Mouse (Mus musculus) heart, embryonic 16.5 days (tissue): Measurements from ENCODE around the gene Tti1. TPM values are rescaled to one million over a fixed set of nuclear protein-coding genes. Genes with fewer than 3 reads are reported as not detected.

Source experiments
- ATAC-seq: fragments of 200-750 bp; cut with Nextera tagmentation; replicated peaks from 2 replicates; pipeline ENCODE4 v1.8.0; 2017; ENCODE audit warnings: moderate number of reproducible peaks; ENCODE audit not compliant: insufficient read depth, low FRiP score; ENCODE audit errors: extremely low read depth
- H3K27ac ChIP-seq: fragments of 300-500 bp; sonication (generic); 2 replicates; pipeline ENCODE4 v1.5.1; 2014; ENCODE audit warnings: mild to moderate bottlenecking, low read length, control low read depth, moderate library complexity
- H3K27me3 ChIP-seq: fragments of 300-500 bp; sonication (generic); 2 replicates; pipeline ENCODE4 v1.6.1; 2014; ENCODE audit warnings: low read length, mixed read lengths; ENCODE audit not compliant: control insufficient read depth, insufficient read depth
- H3K36me3 ChIP-seq: fragments of 300-500 bp; sonication (generic); 2 replicates; pipeline ENCODE4 v1.6.1; 2014; ENCODE audit not compliant: control insufficient read depth, insufficient read depth
- H3K4me1 ChIP-seq: fragments of 300-500 bp; sonication (generic); 2 replicates; pipeline ENCODE4 v1.6.1; 2014; ENCODE audit warnings: low read length, mixed read lengths; ENCODE audit not compliant: control insufficient read depth, insufficient read depth
- H3K4me2 ChIP-seq: fragments of 300-500 bp; sonication (generic); 2 replicates; pipeline ENCODE4 v1.6.1; 2014; ENCODE audit warnings: low read depth, mild to moderate bottlenecking, control low read depth, low read length
- H3K4me3 ChIP-seq: fragments of 300-500 bp; sonication (generic); 2 replicates; pipeline ENCODE4 v1.5.1; 2014; ENCODE audit warnings: mild to moderate bottlenecking, control low read depth, low read length
- H3K9ac ChIP-seq: fragments of 300-500 bp; sonication (generic); 2 replicates; pipeline ENCODE4 v1.6.1; 2014; ENCODE audit warnings: low read length, control low read depth
- H3K9me3 ChIP-seq: fragments of 300-500 bp; sonication (generic); replicated peaks from 2 replicates; pipeline ENCODE4 v1.6.1; 2016; ENCODE audit warnings: low read length; ENCODE audit not compliant: control insufficient read depth
- WGBS: fragments of 180-500 bp; shearing (Covaris S2); extraction: QIAGEN DNeasy Blood & Tissue Kit; methylation state at CpG from one replicate; pipeline ENCODE4 v1.1.7; 2014; 5-methylcytosine and 5-hydroxymethylcytosine counted together
- polyA plus RNA-seq: library from polyadenylated mRNA; unstranded; fragments of >200 nt; fragmentation: Nextera tagmentation; extraction: Ambion mirVana; gene quantifications from 2 replicates; pipeline ENCODE4 v1.2.1, GENCODE M21; 2015

Gene Tti1
- polyA plus RNA-seq, 1 experiment from 2014 or later, result 24.2 TPM

DNA sequence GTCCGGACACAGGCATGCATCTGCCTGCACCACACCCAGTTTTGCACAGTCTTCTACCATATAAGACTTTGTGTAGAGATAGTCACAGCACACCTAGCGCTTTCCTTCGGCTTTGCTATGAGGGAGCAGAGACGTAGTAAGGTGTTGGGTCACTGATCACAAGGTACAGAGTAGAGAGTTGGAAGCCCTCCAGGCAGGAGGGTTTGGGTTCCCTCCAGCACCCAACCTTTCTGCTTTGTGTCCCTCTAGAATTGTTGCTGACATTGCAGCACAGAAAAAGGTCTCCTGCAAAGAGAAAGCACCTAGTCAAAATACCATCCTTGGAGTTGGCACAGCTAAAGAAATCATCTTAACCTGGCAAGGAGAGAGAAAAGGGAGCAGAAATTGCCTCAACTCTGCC lies 35.7 kb downstream of the Tti1 start:
- Histone ChIP-seq H3K9me3 (no peaks in the 10 kb centered on the region), H3K27me3 (no peaks in the 10 kb centered on the region), H3K36me3 (peaks cover 35% of the 10 kb centered on the region), H3K4me3 (no peak overlapping the region), H3K4me1 (peaks cover 6% of the 10 kb centered on the region; the same call in 1 of the 2 replicates), H3K4me2 (no peak overlapping the region), H3K9ac (no peak overlapping the region), H3K27ac (no peak overlapping the region)
- no peak for ATAC-seq
- WGBS, result 93% methylated on average over 4 of the region's 4 CpGs

DNA sequence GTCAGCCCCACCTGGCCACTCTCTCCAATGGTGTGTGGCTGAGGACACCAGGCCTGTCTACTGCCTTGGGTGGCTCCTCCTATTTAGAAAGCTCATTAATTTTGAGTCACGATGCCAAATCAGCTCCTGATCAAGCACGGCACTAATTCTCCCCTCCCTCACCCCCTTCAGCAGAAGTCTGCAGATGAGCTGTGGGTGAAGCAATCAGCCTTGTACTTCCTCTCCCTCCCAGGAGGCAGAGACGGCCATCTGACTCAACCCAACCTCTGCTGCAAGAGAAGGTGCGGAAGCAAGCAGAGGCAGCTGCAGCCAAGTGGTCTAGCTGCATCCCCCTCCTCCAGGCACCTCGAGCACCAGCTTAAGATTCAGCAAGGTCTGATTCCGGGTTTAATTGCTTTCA lies 37.2 kb downstream of the Tti1 start:
- Histone ChIP-seq H3K4me2 (no peak overlapping the region), H3K4me1 (peaks cover 6% of the 10 kb centered on the region; the same call in 1 of the 2 replicates), H3K4me3 (no peak overlapping the region), H3K9ac (no peak overlapping the region), H3K9me3 (no peaks in the 10 kb centered on the region), H3K36me3 (peaks cover 25% of the 10 kb centered on the region), H3K27ac (no peak overlapping the region), H3K27me3 (no peaks in the 10 kb centered on the region)
- ATAC-seq, result no peak
- WGBS, result 66% methylated on average over 6 of the region's 6 CpGs

GRCm38 (mm10) chr2:157989946-157990345 lies 38.3 kb downstream of the Tti1 start:
- no peak for ATAC-seq
- no peak overlapping the region for H3K4me2 ChIP-seq
- H3K27ac ChIP-seq, result no peak overlapping the region
- H3K9me3 ChIP-seq, result no peaks in the 10 kb centered on the region
- no peak overlapping the region for H3K9ac ChIP-seq
- peaks cover 20% of the 10 kb centered on the region for H3K36me3 ChIP-seq
- H3K27me3 ChIP-seq, result no peaks in the 10 kb centered on the region
- 90% methylated on average over 2 of the region's 2 CpGs for WGBS
- H3K4me1 ChIP-seq, result peaks cover 16% of the 10 kb centered on the region
- no peak overlapping the region for H3K4me3 ChIP-seq

DNA sequence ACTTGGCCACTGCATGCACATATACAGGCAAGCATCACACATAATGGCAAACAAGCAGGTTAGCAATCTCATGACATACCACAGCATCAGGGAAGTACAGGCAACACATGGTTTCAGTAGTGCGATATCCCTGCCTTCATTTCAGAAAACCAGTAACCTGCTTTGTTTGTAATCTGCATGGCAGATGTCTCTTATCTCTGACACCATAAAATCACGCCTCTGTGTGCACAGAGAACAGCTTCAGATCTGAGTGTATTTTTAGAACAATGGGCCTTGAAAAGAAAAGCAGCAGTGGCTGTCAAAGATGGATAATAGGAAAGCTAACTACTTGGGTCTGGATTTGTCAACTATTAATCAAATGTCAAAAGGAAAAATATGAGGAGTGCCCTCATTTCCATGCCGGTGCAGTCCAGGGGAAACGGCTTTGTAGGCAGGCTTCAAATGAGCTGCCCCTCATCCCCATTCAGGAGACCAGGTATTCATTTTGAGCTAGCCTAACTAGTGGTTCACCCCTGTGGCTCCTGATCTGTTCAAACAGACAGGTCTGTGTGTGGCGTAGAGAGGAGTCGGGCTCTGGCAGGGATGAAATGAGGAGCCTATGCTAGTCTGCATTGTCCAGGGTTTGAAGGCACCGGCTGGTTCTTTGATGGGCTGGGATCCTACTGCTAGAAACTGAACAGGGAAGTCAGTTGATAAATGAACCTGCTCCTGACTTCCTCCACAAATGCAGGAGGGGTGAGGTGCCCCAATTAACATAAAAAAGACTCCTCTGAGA lies 39.6 kb downstream of the Tti1 start:
- no peak overlapping the region for H3K9ac ChIP-seq
- no peak for ATAC-seq
- no peak overlapping the region for H3K27ac ChIP-seq
- no peaks in the 10 kb centered on the region for H3K27me3 ChIP-seq
- H3K4me1 ChIP-seq, result peaks cover 17% of the 10 kb centered on the region
- no peak overlapping the region for H3K4me3 ChIP-seq
- no peaks in the 10 kb centered on the region for H3K9me3 ChIP-seq
- no peak overlapping the region for H3K4me2 ChIP-seq
- 54% methylated on average over 7 of the region's 7 CpGs for WGBS
- peaks cover 18% of the 10 kb centered on the region for H3K36me3 ChIP-seq

GRCm38 (mm10) chr2:157986235-157986634 lies 42.0 kb downstream of the Tti1 start:
- H3K9ac ChIP-seq, result no peak overlapping the region
- H3K27ac ChIP-seq, result no peak overlapping the region
- peaks cover 17% of the 10 kb centered on the region for H3K4me1 ChIP-seq
- 77% methylated on average over 6 of the region's 6 CpGs for WGBS
- no peaks in the 10 kb centered on the region for H3K9me3 ChIP-seq
- H3K4me3 ChIP-seq, result no peak overlapping the region
- H3K27me3 ChIP-seq, result no peaks in the 10 kb centered on the region
- H3K36me3 ChIP-seq, result peaks cover 7% of the 10 kb centered on the region; the same call in 1 of the 2 replicates
- no peak for ATAC-seq
- no peak overlapping the region for H3K4me2 ChIP-seq

GRCm38 (mm10) chr2:157985611-157986010 lies 42.6 kb downstream of the Tti1 start:
- no peak overlapping the region for H3K4me2 ChIP-seq
- WGBS, result 47% methylated on average over 4 of the region's 4 CpGs

GRCm38 (mm10) chr2:157983276-157983675 lies 45.0 kb downstream of the Tti1 start:
- 87% methylated on average over 4 of the region's 4 CpGs for WGBS
- H3K4me1 ChIP-seq, result peaks cover 10% of the 10 kb centered on the region
- peaks cover 5% of the 10 kb centered on the region; the same call in 1 of the 2 replicates for H3K36me3 ChIP-seq
- no peak overlapping the region for H3K27ac ChIP-seq
- H3K4me2 ChIP-seq, result no peak overlapping the region
- H3K27me3 ChIP-seq, result no peaks in the 10 kb centered on the region
- H3K4me3 ChIP-seq, result no peak overlapping the region
- no peak overlapping the region for H3K9ac ChIP-seq
- ATAC-seq, result no peak
- H3K9me3 ChIP-seq, result no peaks in the 10 kb centered on the region

More at GRCm38 (mm10) chr2:157985611-157986010, 42.6 kb downstream of the Tti1 start:
- no peaks in the 10 kb centered on the region for H3K27me3 ChIP-seq
- H3K36me3 ChIP-seq, result peaks cover 7% of the 10 kb centered on the region; the same call in 1 of the 2 replicates
- H3K9me3 ChIP-seq, result no peaks in the 10 kb centered on the region
- H3K4me1 ChIP-seq, result peaks cover 17% of the 10 kb centered on the region
- H3K4me3 ChIP-seq, result no peak overlapping the region
- no peak overlapping the region for H3K9ac ChIP-seq
- no peak; the same call in 1 of the 2 replicates for ATAC-seq
- H3K27ac ChIP-seq, result no peak overlapping the region

GRCm38 (mm10) chr2:157982727-157983126 lies 45.5 kb downstream of the Tti1 start:
- H3K27ac ChIP-seq, result no peak overlapping the region
- 88% methylated on average over 3 of the region's 3 CpGs for WGBS
- H3K4me2 ChIP-seq, result no peak overlapping the region
- ATAC-seq, result no peak
- no peak overlapping the region for H3K4me3 ChIP-seq
- no peaks in the 10 kb centered on the region for H3K27me3 ChIP-seq
- no peaks in the 10 kb centered on the region for H3K9me3 ChIP-seq
- no peak overlapping the region for H3K9ac ChIP-seq
- peaks cover 10% of the 10 kb centered on the region for H3K4me1 ChIP-seq
- H3K36me3 ChIP-seq, result peaks cover 5% of the 10 kb centered on the region; the same call in 1 of the 2 replicates

DNA sequence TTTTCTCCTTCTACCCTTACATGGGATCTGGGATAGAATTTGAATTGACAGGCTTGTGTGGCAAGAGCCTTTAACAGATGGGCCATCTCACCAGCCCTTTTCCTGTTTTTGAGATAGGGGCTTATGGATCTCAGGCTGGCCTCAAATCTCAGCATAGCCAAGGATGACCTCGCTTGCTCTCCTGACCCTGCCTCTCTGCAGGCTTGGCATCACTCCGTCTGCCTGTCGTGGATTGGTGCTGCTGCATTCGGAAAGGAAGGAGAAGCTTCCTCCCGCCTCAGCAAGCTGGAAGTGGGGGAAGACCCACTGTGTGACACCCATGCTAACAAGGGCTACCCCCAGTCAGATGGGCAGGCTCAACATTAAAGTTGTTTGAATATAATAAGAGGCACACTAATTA lies 49.0 kb downstream of the Tti1 start:
- no peak for ATAC-seq
- Histone ChIP-seq H3K36me3 (peaks cover 5% of the 10 kb centered on the region; the same call in 1 of the 2 replicates), H3K27me3 (peaks cover 12% of the 10 kb centered on the region), H3K9me3 (no peaks in the 10 kb centered on the region), H3K4me3 (no peak overlapping the region), H3K9ac (no peak overlapping the region), H3K4me2 (no peak overlapping the region), H3K4me1 (no peaks in the 10 kb centered on the region), H3K27ac (no peak overlapping the region)
- 60% methylated on average over 5 of the region's 5 CpGs for WGBS
